Mouse (Mus musculus) adrenal gland, postnatal 25 days (tissue): Measurements from ENCODE around the gene Mrps27. TPM values are rescaled to one million over a fixed set of nuclear protein-coding genes. Genes with fewer than 3 reads are reported as not detected.
A peak's percentile ranks its signal among the peaks of the same experiment; 100 is the strongest.

ENCODE experiments used
- DNase-seq: peaks from one replicate; pipeline ENCODE4 v3.0.0; 2021; ENCODE audit warnings: mixed read lengths
- total RNA-seq: library from RNA; stranded (reverse); gene quantifications from 2 replicates; pipeline ENCODE4 v1.2.3, GENCODE M21; 2021

The Mrps27 gene
- total RNA-seq, 1 experiment from 2014 or later, result 49.5 TPM

- DNase-seq, result no peak
These were observed 7.0 kb downstream of the Mrps27 start for GRCm38 (mm10) chr13:99351596-99351995.

- peak; percentile 93 for DNase-seq
These were observed 8.3 kb downstream of the Mrps27 start for GRCm38 (mm10) chr13:99352758-99353489.

- DNase-seq, result no peak
These were observed 8.9 kb downstream of the Mrps27 start for GRCm38 (mm10) chr13:99353490-99353851.

GRCm38 (mm10) chr13:99355072-99355471 is 10.5 kb downstream of the Mrps27 start:
- DNase-seq, result no peak

GRCm38 (mm10) chr13:99355861-99356260 is 11.3 kb downstream of the Mrps27 start:
- DNase-seq, result no peak

GRCm38 (mm10) chr13:99356428-99357265 is 12.1 kb downstream of the Mrps27 start:
- no peak for DNase-seq

- peak; percentile 18 for DNase-seq
These were observed 14.3 kb downstream of the Mrps27 start for GRCm38 (mm10) chr13:99358921-99359320.

GRCm38 (mm10) chr13:99363866-99364265 is 19.3 kb downstream of the Mrps27 start:
- no peak for DNase-seq

- no peak for DNase-seq
These were observed 22.0 kb downstream of the Mrps27 start for GRCm38 (mm10) chr13:99366422-99367175.

GRCm38 (mm10) chr13:99367554-99368174 is 23.1 kb downstream of the Mrps27 start:
- no peak for DNase-seq

- no peak for DNase-seq
These were observed 24.5 kb downstream of the Mrps27 start for GRCm38 (mm10) chr13:99369103-99369502.

- no peak for DNase-seq
These were observed 26.7 kb downstream of the Mrps27 start for GRCm38 (mm10) chr13:99371285-99371684.

- no peak for DNase-seq
These were observed 29.1 kb downstream of the Mrps27 start for GRCm38 (mm10) chr13:99373684-99374083.

GRCm38 (mm10) chr13:99374191-99374590 is 29.6 kb downstream of the Mrps27 start:
- DNase-seq, result no peak

GRCm38 (mm10) chr13:99375550-99375949 is 31.0 kb downstream of the Mrps27 start:
- peak; percentile 78 for DNase-seq

- no peak for DNase-seq
These were observed 32.5 kb downstream of the Mrps27 start for GRCm38 (mm10) chr13:99377055-99377454.

- no peak for DNase-seq
These were observed 33.6 kb downstream of the Mrps27 start for GRCm38 (mm10) chr13:99378223-99378622.

- DNase-seq, result no peak
These were observed 37.8 kb downstream of the Mrps27 start for GRCm38 (mm10) chr13:99382373-99382772.

GRCm38 (mm10) chr13:99384555-99385203 is 40.1 kb downstream of the Mrps27 start:
- no peak for DNase-seq

- no peak for DNase-seq
These were observed 41.3 kb downstream of the Mrps27 start for GRCm38 (mm10) chr13:99385911-99386310.

- no peak for DNase-seq
These were observed 41.8 kb downstream of the Mrps27 start for GRCm38 (mm10) chr13:99386341-99386740.
